ENCODE assay signal across 13 mouse cellular contexts in genomic region chr8:121119635-121120455, GRCm38 (mm10). TPM values are rescaled to one million over a fixed set of nuclear protein-coding genes. Genes with fewer than 3 reads are reported as not detected.
A peak's percentile ranks its signal among the peaks of the same experiment; 100 is the strongest.
DNase-seq lines count a peak whose midpoint lies in the region; ATAC-seq and TF ChIP-seq lines count a peak whose summit lies in the region.
"Had no signal": no experiment of that assay in that cellular context is flagged by ENCODE, and none has a peak within 500 bp of the region (broad histone marks: within the 10 kb centered on the region; RNA-seq: fewer than 3 reads in every experiment).

No protein-coding gene starts in this region.

- TF ChIP-seq POLR2A in heart, adult 2 months (IDR thresholded peaks at IDR 0.05; ENCODE audit: insufficient read depth, low read depth, low read length) = no peak

- no peak for ATAC-seq in heart, embryonic 11.5 days (replicated peaks; ENCODE audit: insufficient number of reproducible peaks, low FRiP score, low TSS enrichment)
- ATAC-seq in lung, embryonic 16.5 days (ENCODE audit: low read depth) = no peak
- ATAC-seq in hindbrain, embryonic 14.5 days (ENCODE audit: low FRiP score) = no peak
- ATAC-seq in neural tube, embryonic 14.5 days (ENCODE audit: low read depth) = no peak

- peaks cover 81% of the 10 kb centered on the region for H3K27me3 ChIP-seq in heart, embryonic 11.5 days (ENCODE audit: control insufficient read depth, insufficient read depth, low read length)
- H3K27me3 ChIP-seq in heart, adult 2 months (ENCODE audit: control insufficient read depth, insufficient read depth, low read length) = peaks cover 20% of the 10 kb centered on the region
- H3K27me3 ChIP-seq in lung, embryonic 16.5 days (ENCODE audit: control insufficient read depth, insufficient read depth, low read depth, low read length) = peaks cover 93% of the 10 kb centered on the region
- peaks cover 100% of the 10 kb centered on the region for H3K27me3 ChIP-seq in hindbrain, embryonic 14.5 days (ENCODE audit: control insufficient read depth, insufficient read depth, low read length)
- H3K27me3 ChIP-seq in neural tube, embryonic 14.5 days (ENCODE audit: control insufficient read depth, insufficient read depth, low read length) = peaks cover 72% of the 10 kb centered on the region

- no peaks in the 10 kb centered on the region for H3K36me3 ChIP-seq in heart, embryonic 11.5 days (ENCODE audit: control insufficient read depth, insufficient read depth, low read length)
- H3K36me3 ChIP-seq in heart, adult 2 months (ENCODE audit: control insufficient read depth, insufficient read depth, low read length) = no peaks in the 10 kb centered on the region
- H3K36me3 ChIP-seq in lung, embryonic 16.5 days (ENCODE audit: control insufficient read depth, insufficient read depth, low read length) = no peaks in the 10 kb centered on the region
- no peaks in the 10 kb centered on the region for H3K36me3 ChIP-seq in hindbrain, embryonic 14.5 days (replicated peaks; ENCODE audit: control insufficient read depth, insufficient read depth)
- no peaks in the 10 kb centered on the region for H3K36me3 ChIP-seq in neural tube, embryonic 14.5 days (ENCODE audit: control insufficient read depth, insufficient read depth, low read length)

- no peaks in the 10 kb centered on the region for H3K9me3 ChIP-seq in heart, embryonic 11.5 days (replicated peaks; ENCODE audit: control insufficient read depth, low read length)
- H3K9me3 ChIP-seq in lung, embryonic 16.5 days (ENCODE audit: control insufficient read depth, low read length) = no peaks in the 10 kb centered on the region
- no peaks in the 10 kb centered on the region for H3K9me3 ChIP-seq in hindbrain, embryonic 14.5 days (ENCODE audit: control insufficient read depth, low read length)
- no peaks in the 10 kb centered on the region for H3K9me3 ChIP-seq in neural tube, embryonic 14.5 days (ENCODE audit: control insufficient read depth, low read length)

- TF ChIP-seq EP300 in heart, adult 2 months (IDR thresholded peaks at IDR 0.05; ENCODE audit: insufficient read depth, low read depth, low read length) = no peak

- H3K9ac ChIP-seq in heart, embryonic 11.5 days (ENCODE audit: low read depth, low read length) = peak overlapping the region; percentile 86
- H3K9ac ChIP-seq in heart, adult 2 months (ENCODE audit: low read depth, low read length) = no peak overlapping the region
- no peak overlapping the region for H3K9ac ChIP-seq in lung, embryonic 16.5 days (ENCODE audit: low read length)
- no peak overlapping the region for H3K9ac ChIP-seq in hindbrain, embryonic 14.5 days
- H3K9ac ChIP-seq in neural tube, embryonic 14.5 days (replicated peaks; ENCODE audit: low read depth, low read length) = no peak overlapping the region

- WGBS in heart, embryonic 11.5 days (ENCODE audit: insufficient replicate concordance) = 15% methylated on average over 12 of the region's 12 CpGs
- 51% methylated on average over 12 of the region's 12 CpGs for WGBS in heart, adult 2 months
- 32% methylated on average over 12 of the region's 12 CpGs for WGBS in lung, embryonic 16.5 days
- 3% methylated on average over 12 of the region's 12 CpGs for whole genome bisulfite sequencing in hindbrain, embryonic 14.5 days
- WGBS in neural tube, embryonic 14.5 days = 3% methylated on average over 12 of the region's 12 CpGs

- H3K4me2 ChIP-seq in heart, embryonic 11.5 days = peak overlapping the region; percentile 91
- H3K4me2 ChIP-seq in lung, embryonic 16.5 days (ENCODE audit: low read depth, low read length) = no peak overlapping the region
- no peak overlapping the region; the same call in 1 of the 2 replicates for H3K4me2 ChIP-seq in hindbrain, embryonic 14.5 days (replicated peaks)
- no peak overlapping the region for H3K4me2 ChIP-seq in neural tube, embryonic 14.5 days (ENCODE audit: low read depth, low read length)

- H3K4me1 ChIP-seq in heart, embryonic 11.5 days (ENCODE audit: control insufficient read depth, insufficient read depth, low read length) = peaks cover 14% of the 10 kb centered on the region
- no peaks in the 10 kb centered on the region; the same call in 1 of the 2 replicates for H3K4me1 ChIP-seq in heart, adult 2 months (ENCODE audit: control insufficient read depth, insufficient read depth, low read length)
- peaks cover 13% of the 10 kb centered on the region for H3K4me1 ChIP-seq in lung, embryonic 16.5 days (replicated peaks; ENCODE audit: control insufficient read depth, insufficient read depth, low read length)
- H3K4me1 ChIP-seq in hindbrain, embryonic 14.5 days (replicated peaks; ENCODE audit: control insufficient read depth, insufficient read depth, low read length) = no peaks in the 10 kb centered on the region
- H3K4me1 ChIP-seq in neural tube, embryonic 14.5 days (ENCODE audit: control insufficient read depth, insufficient read depth, low read length) = peaks cover 4% of the 10 kb centered on the region; the same call in 1 of the 2 replicates

- TF ChIP-seq CTCF in heart, adult 2 months (IDR thresholded peaks at IDR 0.05) = no peak

- H3K79me2 ChIP-seq in heart, adult 2 months (replicated peaks; ENCODE audit: control insufficient read depth, insufficient read depth, low read length) = no peaks in the 10 kb centered on the region

- H3K4me3 ChIP-seq in heart, embryonic 11.5 days (ENCODE audit: low read depth, low read length) = peak overlapping the region; percentile 75
- no peak overlapping the region for H3K4me3 ChIP-seq in heart, adult 2 months
- H3K4me3 ChIP-seq in lung, embryonic 16.5 days (ENCODE audit: low read length) = peak overlapping the region; percentile 19
- peak overlapping the region; percentile 28 for H3K4me3 ChIP-seq in hindbrain, embryonic 14.5 days (replicated peaks; ENCODE audit: low read length)
- H3K4me3 ChIP-seq in neural tube, embryonic 14.5 days (ENCODE audit: low read depth, low read length) = peak overlapping the region; percentile 3; the same call in 1 of the 2 replicates
- H3K4me3 ChIP-seq: megakaryocyte, embryonic 14.5 days had no signal

- no peak for DNase-seq in heart, adult 2 months
- no peak for DNase-seq in lung, adult 18-20 months
- no peak for DNase-seq in hindbrain, embryonic 14.5 days (ENCODE audit: low spot score)
- DNase-seq in adrenal gland, postnatal 14 days = no peak
- DNase-seq in left cerebral cortex, adult 11 months (ENCODE audit: low spot score) = no peak
- DNase-seq: gastrocnemius, postnatal 36 days; left cerebral cortex, postnatal 4 days; spleen, adult 18-20 months; thymus, adult 2 months had no signal

- intact Hi-C loops in heart, adult 2 months (cut with DNase I) = no loop called here

- peak overlapping the region; percentile 97 for H3K27ac ChIP-seq in heart, embryonic 11.5 days (ENCODE audit: low read depth, low read length)
- no peak overlapping the region; the same call in none of the 2 replicates for H3K27ac ChIP-seq in heart, adult 2 months
- no peak overlapping the region for H3K27ac ChIP-seq in lung, embryonic 16.5 days (ENCODE audit: low read length)
- H3K27ac ChIP-seq in hindbrain, embryonic 14.5 days = no peak overlapping the region
- no peak overlapping the region for H3K27ac ChIP-seq in neural tube, embryonic 14.5 days (ENCODE audit: low read depth, low read length)

RNA-seq across cellular contexts. Expression of gene Foxc2, which starts 3.9 kb away (rescaled TPM):
- 12.7 and 14.1 TPM in 2 replicates for polyA plus RNA-seq in heart, embryonic 11.5 days (2014; fragmentation: Nextera tagmentation; extraction: Ambion mirVana)
- total RNA-seq in heart, adult 2 months (2021) = 1 to 10 TPM; 2.0 to 2.2 TPM
- 0.97 and 2.0 TPM in 2 replicates for polyA plus RNA-seq in heart, adult 2 months (2012; rRNA removed)
- polyA plus RNA-seq in lung, embryonic 16.5 days (2015; fragmentation: Nextera tagmentation; extraction: Ambion mirVana) = 0.58 and 0.62 TPM in 2 replicates
- 2.9 and 3.1 TPM in 2 replicates for polyA plus RNA-seq in hindbrain, embryonic 14.5 days (2014; fragmentation: Nextera tagmentation; extraction: Ambion mirVana)
- polyA plus RNA-seq in neural tube, embryonic 14.5 days (2014; fragmentation: Nextera tagmentation; extraction: Ambion mirVana) = 0.16 and 3.3 TPM in 2 replicates
- 4.6 and 5.1 TPM in 2 replicates for total RNA-seq in adrenal gland, postnatal 14 days (2021)

RNA-seq across cellular contexts. Expression of gene Foxl1, which starts 7.9 kb away (rescaled TPM):
- polyA plus RNA-seq in heart, embryonic 11.5 days (2014; fragmentation: Nextera tagmentation; extraction: Ambion mirVana) = 0.69 and 1.2 TPM in 2 replicates
- under 1 TPM; 0.07 to 0.08 TPM for total RNA-seq in heart, adult 2 months (2021)
- polyA plus RNA-seq in heart, adult 2 months (2012; rRNA removed) = 0.08 and 0.09 TPM in 2 replicates
- polyA plus RNA-seq in lung, embryonic 16.5 days (2015; fragmentation: Nextera tagmentation; extraction: Ambion mirVana) = 3.1 and 3.3 TPM in 2 replicates
- 0.12 and 0.25 TPM in 2 replicates for polyA plus RNA-seq in hindbrain, embryonic 14.5 days (2014; fragmentation: Nextera tagmentation; extraction: Ambion mirVana)
- 0.09 TPM in 1 of 2 replicates, not detected in the other for polyA plus RNA-seq in neural tube, embryonic 14.5 days (2014; fragmentation: Nextera tagmentation; extraction: Ambion mirVana)
- total RNA-seq in adrenal gland, postnatal 14 days (2021) = 0.41 TPM in 1 of 2 replicates, not detected in the other
- total RNA-seq: gastrocnemius, postnatal 36 days had no signal

RNA-seq across cellular contexts. Expression of gene Mthfsd, which starts 11.7 kb away (rescaled TPM):
- 45.1 and 46.2 TPM in 2 replicates for polyA plus RNA-seq in heart, embryonic 11.5 days (2014; fragmentation: Nextera tagmentation; extraction: Ambion mirVana)
- total RNA-seq in heart, adult 2 months (2021) = 10 to 100 TPM; 12.8 to 13.5 TPM
- polyA plus RNA-seq in heart, adult 2 months (2012; rRNA removed) = 26.4 and 27.7 TPM in 2 replicates
- 50.6 and 59.2 TPM in 2 replicates for polyA plus RNA-seq in lung, embryonic 16.5 days (2015; fragmentation: Nextera tagmentation; extraction: Ambion mirVana)
- polyA plus RNA-seq in hindbrain, embryonic 14.5 days (2014; fragmentation: Nextera tagmentation; extraction: Ambion mirVana) = 34.6 and 45.6 TPM in 2 replicates
- 43.3 and 53.4 TPM in 2 replicates for polyA plus RNA-seq in neural tube, embryonic 14.5 days (2014; fragmentation: Nextera tagmentation; extraction: Ambion mirVana)
- total RNA-seq in adrenal gland, postnatal 14 days (2021) = 28.6 and 38.1 TPM in 2 replicates

RNA-seq across cellular contexts. Expression of gene Foxf1, which starts 35.7 kb away (rescaled TPM):
- 3.1 and 9.0 TPM in 2 replicates for polyA plus RNA-seq in heart, embryonic 11.5 days (2014; fragmentation: Nextera tagmentation; extraction: Ambion mirVana)
- under 1 TPM; 0.13 to 0.43 TPM for total RNA-seq in heart, adult 2 months (2021)
- polyA plus RNA-seq in heart, adult 2 months (2012; rRNA removed) = 0.44 and 1.2 TPM in 2 replicates
- polyA plus RNA-seq in lung, embryonic 16.5 days (2015; fragmentation: Nextera tagmentation; extraction: Ambion mirVana) = 126 and 138 TPM in 2 replicates
- polyA plus RNA-seq in hindbrain, embryonic 14.5 days (2014; fragmentation: Nextera tagmentation; extraction: Ambion mirVana) = 1.1 and 1.7 TPM in 2 replicates
- 0.16 and 1.3 TPM in 2 replicates for polyA plus RNA-seq in neural tube, embryonic 14.5 days (2014; fragmentation: Nextera tagmentation; extraction: Ambion mirVana)
- total RNA-seq in adrenal gland, postnatal 14 days (2021) = 1.1 and 1.2 TPM in 2 replicates
- total RNA-seq: gastrocnemius, postnatal 36 days had no signal
